Mouse (Mus musculus) lung, adult 2 months (tissue): Measurements from ENCODE around the gene Erich6. TPM values are rescaled to one million over a fixed set of nuclear protein-coding genes. Genes with fewer than 3 reads are reported as not detected.
A peak's percentile ranks its signal among the peaks of the same experiment; 100 is the strongest.

Source experiments
- DNase-seq: peaks from one replicate; pipeline ENCODE4 v3.0.0; 2022
- H3K4me1 ChIP-seq: fragments of 200-500 bp; 2 replicates; pipeline ENCODE4 v1.6.1; 2011; ENCODE audit warnings: low read length; ENCODE audit not compliant: control insufficient read depth, insufficient read depth
- H3K4me3 ChIP-seq: fragments of 200-500 bp; replicated peaks from 2 replicates; pipeline ENCODE3; 2011; ENCODE audit warnings: low read depth, mild to moderate bottlenecking, control low read depth, low read length; ENCODE audit errors: extremely low read depth
- CTCF ChIP-seq: fragments of 200-500 bp; IDR thresholded peaks from 2 replicates; pipeline ENCODE4 v1.5.1; 2011; ENCODE audit warnings: mild to moderate bottlenecking, low read length, control low read depth; ENCODE audit not compliant: insufficient read depth
- POLR2A ChIP-seq: fragments of 200-500 bp; IDR thresholded peaks from 2 replicates; pipeline ENCODE4 v1.6.1; 2011; ENCODE audit warnings: low read depth, mild to moderate bottlenecking, control low read depth, low read length, borderline replicate concordance; ENCODE audit errors: extremely low read depth
- WGBS: fragments of 180-500 bp; shearing (Covaris S2); methylation state at CpG from one replicate; pipeline ENCODE4 v1.1.7; 2018; 5-methylcytosine and 5-hydroxymethylcytosine counted together
- polyA plus RNA-seq: library from polyadenylated mRNA; depleted of rRNA; stranded (reverse); fragments of >200 nt; gene quantifications from 2 replicates; pipeline ENCODE4 v1.2.3, GENCODE M21; 2012; rRNA removed

The Erich6 gene
- polyA plus RNA-seq, 1 experiment, result 0.09 TPM

DNA sequence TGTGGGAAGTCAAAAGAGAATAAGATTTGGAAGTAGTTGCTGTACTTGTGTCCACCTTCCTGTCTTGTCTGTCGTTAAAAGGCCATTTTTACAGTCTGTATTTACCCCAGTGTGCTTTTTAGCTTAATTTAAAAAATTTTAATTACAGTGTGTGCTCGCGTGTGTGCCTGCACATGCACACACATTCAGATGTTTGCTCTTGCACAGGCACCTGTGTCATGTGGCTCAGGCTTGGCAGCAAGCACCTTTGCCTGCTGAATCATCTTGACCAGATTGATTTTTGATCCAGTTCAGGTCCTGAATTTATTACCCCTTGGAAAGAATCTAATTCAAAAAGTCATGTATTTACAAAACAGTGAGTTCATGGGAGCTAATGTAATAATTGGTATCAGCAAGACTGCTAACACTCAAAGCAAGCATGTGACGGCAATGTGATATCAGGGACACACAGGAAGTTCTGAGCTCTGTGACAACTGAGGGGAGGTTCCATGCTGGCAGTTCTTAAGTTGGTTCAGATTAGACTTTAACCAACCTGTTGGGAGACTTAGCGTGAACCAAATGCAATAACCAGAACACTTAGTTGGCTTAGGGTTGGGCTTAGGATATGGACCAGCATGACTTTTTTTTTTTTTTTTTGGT is 54.1 kb downstream of the Erich6 start:
- no peak overlapping the region for H3K4me3 ChIP-seq
- TF ChIP-seq POLR2A (no peak), CTCF (no peak)
- 68% methylated on average over 5 of the region's 5 CpGs for WGBS
- H3K4me1 ChIP-seq, result peaks cover 22% of the 10 kb centered on the region
- no peak for DNase-seq

DNA sequence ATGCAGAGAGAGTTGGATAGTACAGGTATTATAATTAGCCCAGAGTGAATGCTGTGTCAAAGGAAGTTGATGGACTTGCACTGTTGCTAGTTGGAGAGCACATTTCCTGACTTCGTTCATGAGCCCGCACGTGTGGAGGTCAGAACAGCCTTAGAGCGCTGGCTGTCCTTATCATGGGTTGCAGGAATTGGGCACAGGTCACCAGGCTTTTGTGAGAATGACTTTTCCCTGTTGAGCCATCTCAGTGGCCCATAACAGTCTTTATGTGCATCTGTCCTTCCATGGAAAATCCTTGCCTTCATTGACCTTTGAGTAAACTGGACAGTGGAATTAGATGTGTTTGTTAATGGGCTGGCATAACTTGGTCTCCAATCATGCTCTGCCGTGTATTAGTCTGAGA is 54.7 kb downstream of the Erich6 start:
- DNase-seq, result no peak
- Histone ChIP-seq H3K4me3 (no peak overlapping the region), H3K4me1 (peaks cover 22% of the 10 kb centered on the region)
- WGBS, result 43% methylated on average over 5 of the region's 5 CpGs
- no peak for TF ChIP-seq CTCF

DNA sequence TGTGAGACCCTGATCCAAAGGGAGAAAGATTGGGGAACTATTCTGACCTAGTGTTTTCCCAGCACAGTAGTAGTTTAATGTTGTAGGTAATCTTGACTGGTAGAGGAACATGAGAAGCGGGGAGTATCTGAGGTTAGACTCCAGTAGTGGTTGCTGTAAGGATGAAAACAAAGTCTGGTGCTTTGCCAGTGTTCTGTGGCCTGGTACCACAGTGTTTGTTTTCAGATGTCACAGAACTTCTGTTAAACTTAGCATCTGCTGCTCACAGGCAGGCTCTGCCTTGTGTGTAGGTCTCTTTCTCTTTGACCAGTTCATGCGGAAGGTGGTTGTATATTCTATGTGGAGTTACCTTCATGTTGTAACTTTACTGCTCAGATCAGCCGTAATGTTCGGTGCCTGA is 55.5 kb downstream of the Erich6 start:
- DNase-seq, result no peak
- peaks cover 22% of the 10 kb centered on the region for H3K4me1 ChIP-seq
- no peak for TF ChIP-seq CTCF
- TF ChIP-seq POLR2A, result no peak
- 60% methylated on average over 4 of the region's 4 CpGs for WGBS
- no peak overlapping the region for H3K4me3 ChIP-seq

DNA sequence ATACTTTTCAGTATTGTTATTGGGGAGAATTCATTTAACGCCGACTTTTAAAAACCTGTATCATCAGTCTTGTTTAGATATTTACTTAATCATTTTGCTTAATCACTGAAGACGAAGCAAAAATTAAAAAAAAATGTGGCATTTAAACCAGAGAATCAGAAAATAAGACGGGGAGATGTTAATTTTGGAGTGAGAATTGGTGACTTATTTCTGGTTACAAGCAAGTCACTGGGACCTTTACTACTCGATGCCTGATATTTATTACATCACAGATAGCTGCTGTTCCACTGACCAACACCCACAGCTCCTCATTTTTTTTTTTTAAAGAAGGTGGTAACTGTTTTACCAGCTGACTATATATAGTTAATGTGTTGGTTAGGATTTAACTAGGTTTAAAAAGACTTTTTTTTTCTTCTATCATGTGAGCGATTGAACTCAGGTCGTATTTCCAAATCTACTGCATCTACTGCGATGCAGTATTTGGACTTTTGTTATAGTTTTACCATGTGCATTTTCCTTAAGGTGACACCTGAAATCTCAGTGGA is 59.4 kb downstream of the Erich6 start:
- no peak for TF ChIP-seq POLR2A
- no peak for TF ChIP-seq CTCF
- DNase-seq, result no peak
- Histone ChIP-seq H3K4me1 (peaks cover 15% of the 10 kb centered on the region), H3K4me3 (peak overlapping the region; percentile 71)
- WGBS, result 9% methylated on average over 8 of the region's 8 CpGs

DNA sequence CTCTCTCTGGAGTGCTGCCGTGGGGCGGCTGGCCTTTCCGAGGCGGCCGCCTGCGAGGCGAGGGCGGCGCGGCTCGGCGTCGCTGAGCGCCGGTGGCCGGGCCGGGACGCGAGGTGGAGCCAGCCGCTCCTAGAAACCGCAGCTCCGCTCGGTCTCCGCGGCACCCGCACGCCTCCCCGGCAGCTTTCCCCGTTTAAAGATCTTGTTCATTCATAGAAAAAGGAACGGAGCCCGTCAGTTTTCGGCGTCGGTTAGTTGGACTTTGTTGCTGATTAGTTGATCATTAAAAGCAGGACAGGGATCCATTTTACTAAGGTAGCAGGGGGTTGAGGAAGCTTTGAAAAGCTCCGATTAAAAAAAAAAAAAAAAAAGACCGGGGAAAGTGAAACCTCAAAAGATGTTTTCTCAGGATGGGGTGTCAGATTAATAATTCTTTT is 59.9 kb downstream of the Erich6 start:
- TF ChIP-seq POLR2A (no peak), CTCF (no peak)
- Histone ChIP-seq H3K4me1 (peaks cover 10% of the 10 kb centered on the region), H3K4me3 (peak overlapping the region; percentile 71)
- no peak for DNase-seq
- 1% methylated on average over 36 of the region's 36 CpGs for WGBS

DNA sequence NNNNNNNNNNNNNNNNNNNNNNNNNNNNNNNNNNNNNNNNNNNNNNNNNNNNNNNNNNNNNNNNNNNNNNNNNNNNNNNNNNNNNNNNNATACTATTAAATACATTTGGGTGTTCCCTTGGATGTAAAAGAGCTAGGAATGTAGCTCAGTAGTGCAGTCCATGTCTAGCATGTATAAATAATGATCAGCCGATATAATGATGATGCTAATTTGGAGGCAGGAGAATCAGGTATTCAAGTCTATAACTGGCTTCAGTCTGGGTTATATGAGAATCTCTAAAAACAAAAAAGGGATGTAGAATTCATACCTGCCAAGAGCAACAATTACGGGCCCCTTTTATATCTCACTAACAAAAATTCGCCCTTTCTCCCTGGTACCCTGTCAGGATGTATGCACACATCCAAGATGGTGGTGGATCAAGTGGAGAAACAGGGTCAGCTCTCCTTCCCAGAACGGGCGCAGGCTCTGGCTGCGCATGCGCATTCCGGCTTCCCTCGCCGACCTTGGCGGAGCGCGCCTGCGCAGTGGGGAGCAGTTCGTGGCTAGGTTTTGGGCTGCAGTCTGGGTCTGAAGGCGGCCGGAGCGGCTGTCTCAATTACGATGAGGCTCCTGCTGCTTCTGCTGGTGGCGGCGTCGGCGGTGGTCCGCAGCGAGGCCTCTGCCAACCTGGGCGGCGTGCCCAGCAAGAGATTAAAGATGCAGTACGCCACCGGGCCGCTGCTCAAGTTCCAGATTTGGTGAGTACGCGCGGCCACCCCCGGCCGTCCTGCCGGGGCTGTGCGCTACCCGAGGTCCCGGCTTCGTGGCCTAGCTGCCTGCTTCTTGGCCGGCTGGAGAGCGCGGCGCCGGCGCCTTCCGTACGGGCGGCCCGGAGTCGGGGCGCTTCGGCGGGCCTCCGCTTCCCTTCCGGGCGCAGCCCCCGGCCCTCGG is 60.6 kb downstream of the Erich6 start, which contains the start of gene Selenot:
TSS of gene Selenot (plus strand) at position 500 of the 930 bp plus-strand sequence.
- WGBS, result 2% methylated on average over 57 of the region's 59 CpGs
- peak; percentile 95 for DNase-seq
- Histone ChIP-seq H3K4me1 (peaks cover 5% of the 10 kb centered on the region), H3K4me3 (peak within 1 kb of the TSS; percentile 71)
- TF ChIP-seq CTCF (no peak), POLR2A (peak; percentile 95)

DNA sequence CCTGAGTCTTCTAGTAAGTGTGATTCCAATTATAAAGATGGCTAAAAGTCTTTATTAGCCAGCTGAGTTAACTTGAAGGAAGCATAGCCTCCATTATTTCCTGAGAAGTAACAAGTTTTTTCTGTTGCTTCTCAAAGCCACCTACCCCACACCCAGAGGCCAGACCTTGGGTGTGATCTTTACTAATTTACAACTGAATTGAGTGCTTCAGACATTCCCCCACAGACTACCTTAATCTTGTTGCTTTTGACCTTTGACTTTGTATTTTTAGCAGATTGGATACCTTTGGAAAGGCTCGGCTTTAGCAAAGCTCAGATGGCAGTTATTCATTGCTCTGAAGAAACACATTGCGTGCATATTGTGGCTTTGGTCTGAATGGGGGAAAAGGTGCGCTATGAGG is 66.2 kb downstream of the Erich6 start:
- DNase-seq, result no peak
- H3K4me3 ChIP-seq, result no peak overlapping the region
- WGBS, result 85% methylated on average over 3 of the region's 3 CpGs
- H3K4me1 ChIP-seq, result no peaks in the 10 kb centered on the region
- no peak for TF ChIP-seq CTCF
- no peak for TF ChIP-seq POLR2A

Other genes starting within 250 kb of the Erich6 start
- 15.5 and 24.3 TPM in 2 replicates for gene Tsc22d2, start 222.5 kb downstream of the Erich6 start, polyA plus RNA-seq
- gene Eif2a, start 111.4 kb downstream of the Erich6 start, polyA plus RNA-seq, result 3.8 and 9.9 TPM in 2 replicates
- gene Serp1, start 111.3 kb downstream of the Erich6 start, polyA plus RNA-seq, result 35.6 and 45.1 TPM in 2 replicates
- 31.5 and 44.6 TPM in 2 replicates for gene Selenot, start 60.6 kb downstream of the Erich6 start, polyA plus RNA-seq
- gene Siah2, start 55.2 kb upstream of the Erich6 start, polyA plus RNA-seq, result 14.4 and 17.3 TPM in 2 replicates
- not detected in 2 replicates for gene Mindy4b-ps, start 185.1 kb upstream of the Erich6 start, polyA plus RNA-seq
- not detected in 2 replicates for gene Clrn1, start 248.1 kb upstream of the Erich6 start, polyA plus RNA-seq